Mouse (Mus musculus) stomach, postnatal 0 days (tissue): ENCODE measurements around the gene Cwh43. TPM values are rescaled to one million over a fixed set of nuclear protein-coding genes. Genes with fewer than 3 reads are reported as not detected.

Experiments
- ATAC-seq: fragments of 200-750 bp; cut with Nextera tagmentation; 2 replicates; pipeline ENCODE4 v1.8.0; 2017; ENCODE audit not compliant: low FRiP score, low TSS enrichment
- DNase-seq: peaks from one replicate; pipeline ENCODE4 v3.0.0-alpha.2; 2016; ENCODE audit warnings: low spot score
- H3K27ac ChIP-seq: fragments of 300-500 bp; sonication (generic); replicated peaks from 2 replicates; pipeline ENCODE4 v1.5.1; 2014; ENCODE audit warnings: mild to moderate bottlenecking, control low read depth
- H3K27me3 ChIP-seq: fragments of 300-500 bp; sonication (generic); 2 replicates; pipeline ENCODE4 v1.6.1; 2014; ENCODE audit warnings: low read length; ENCODE audit not compliant: control insufficient read depth, insufficient read depth
- H3K36me3 ChIP-seq: fragments of 300-500 bp; sonication (generic); 2 replicates; pipeline ENCODE4 v1.6.1; 2014; ENCODE audit warnings: low read length, mixed read lengths; ENCODE audit not compliant: control insufficient read depth, insufficient read depth
- H3K4me1 ChIP-seq: fragments of 300-500 bp; sonication (generic); replicated peaks from 2 replicates; pipeline ENCODE4 v1.6.1; 2014; ENCODE audit warnings: antibody characterized with exemption; ENCODE audit not compliant: control insufficient read depth, insufficient read depth
- H3K4me2 ChIP-seq: fragments of 300-500 bp; sonication (generic); replicated peaks from 2 replicates; pipeline ENCODE4 v1.6.1; 2014; ENCODE audit warnings: low read depth, mild to moderate bottlenecking, control low read depth, moderate library complexity
- H3K4me3 ChIP-seq: fragments of 300-500 bp; sonication (generic); 2 replicates; pipeline ENCODE4 v1.5.1; 2014; ENCODE audit warnings: low read depth, low read length, control low read depth
- H3K9ac ChIP-seq: fragments of 300-500 bp; sonication (generic); 2 replicates; pipeline ENCODE4 v1.6.1; 2014; ENCODE audit warnings: mild to moderate bottlenecking, low read length, control low read depth, mixed read lengths
- H3K9me3 ChIP-seq: fragments of 300-500 bp; sonication (generic); 2 replicates; pipeline ENCODE4 v1.6.1; 2016; ENCODE audit warnings: low read length; ENCODE audit not compliant: control insufficient read depth
- CTCF ChIP-seq: IDR thresholded peaks from 2 replicates; pipeline ENCODE4 v1.5.1; 2016; ENCODE audit warnings: antibody characterized with exemption, low read depth, mild to moderate bottlenecking, moderate library complexity
- EP300 ChIP-seq: optimal IDR thresholded peaks from 2 replicates; pipeline ENCODE3; 2016; ENCODE audit warnings: antibody characterized with exemption
- WGBS: fragments of 180-500 bp; shearing (Covaris S2); extraction: QIAGEN DNeasy Blood & Tissue Kit; methylation state at CpG from one replicate; pipeline ENCODE4 v1.1.7; 2014; 5-methylcytosine and 5-hydroxymethylcytosine counted together
- polyA plus RNA-seq: library from polyadenylated mRNA; unstranded; fragments of >200 nt; fragmentation: Nextera tagmentation; extraction: Ambion mirVana; gene quantifications from 2 replicates; pipeline ENCODE4 v1.2.1, GENCODE M21; 2015

Cwh43 gene
- polyA plus RNA-seq, 1 experiment from 2014 or later: 8.6 TPM

DNA sequence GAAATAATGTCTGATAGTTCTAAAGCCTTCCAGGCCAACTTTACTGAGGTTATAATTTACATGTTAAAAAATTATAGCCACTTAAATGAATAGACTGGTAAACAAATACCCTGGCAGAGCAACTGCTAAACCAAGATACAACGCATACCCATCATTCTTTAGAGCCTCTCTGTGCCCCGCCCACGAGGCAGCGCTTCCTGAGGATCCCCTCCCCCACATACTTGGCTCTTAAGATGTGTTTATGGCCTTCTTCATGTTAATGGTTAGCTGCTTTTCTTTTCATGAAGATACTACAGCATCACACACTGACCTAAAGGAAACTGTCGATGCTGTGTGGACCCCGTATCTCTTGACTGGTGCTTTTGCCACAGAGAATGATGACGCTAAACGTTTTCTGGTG, 92.7 kb downstream of the Cwh43 start:
- WGBS: 71% methylated on average over 8 of the region's 8 CpGs
- ATAC-seq: no peak
- TF ChIP-seq EP300 (no peak), CTCF (no peak)
- H3K27me3 ChIP-seq: no peaks in the 10 kb centered on the region
- no peak overlapping the region for H3K4me2 ChIP-seq
- H3K27ac ChIP-seq: no peak overlapping the region
- H3K9me3 ChIP-seq: no peaks in the 10 kb centered on the region
- no peak overlapping the region for H3K4me3 ChIP-seq
- no peaks in the 10 kb centered on the region for H3K4me1 ChIP-seq
- H3K9ac ChIP-seq: no peak overlapping the region
- DNase-seq: no peak
- H3K36me3 ChIP-seq: no peaks in the 10 kb centered on the region

DNA sequence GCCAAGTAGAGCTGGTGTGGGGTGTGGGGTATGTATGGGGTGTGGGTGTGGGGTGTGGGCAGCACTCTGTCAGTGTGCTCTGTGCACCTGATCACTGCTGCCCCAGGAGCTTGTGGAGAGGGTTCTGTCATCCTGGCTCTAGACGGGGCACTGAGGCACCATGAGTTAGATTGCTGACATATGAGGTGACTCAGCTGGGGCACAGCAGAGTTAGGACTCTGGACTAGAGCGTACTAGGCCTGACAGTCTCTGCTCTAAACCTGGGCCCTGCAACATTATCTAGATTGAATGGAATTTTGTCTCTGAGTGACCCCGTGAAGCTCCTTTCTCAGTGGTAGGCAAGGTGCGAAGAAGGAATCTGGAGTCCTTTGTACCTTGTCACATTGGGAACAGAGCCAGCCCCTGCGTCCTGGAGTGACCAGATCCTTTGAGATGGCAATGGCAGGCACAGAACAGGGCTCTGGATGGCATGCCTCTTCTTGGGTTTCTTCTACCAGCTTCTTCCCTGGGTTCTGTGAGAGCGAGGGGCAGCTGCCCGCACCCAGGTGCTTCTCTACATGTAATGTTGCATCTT, 95.1 kb downstream of the Cwh43 start:
- ATAC-seq: peak; percentile 65; the same call in 1 of the 2 replicates
- H3K9me3 ChIP-seq: no peaks in the 10 kb centered on the region
- H3K36me3 ChIP-seq: no peaks in the 10 kb centered on the region
- no peak overlapping the region for H3K27ac ChIP-seq
- no peak for DNase-seq
- H3K27me3 ChIP-seq: no peaks in the 10 kb centered on the region
- WGBS: 69% methylated on average over 7 of the region's 7 CpGs
- H3K4me3 ChIP-seq: no peak overlapping the region
- H3K9ac ChIP-seq: no peak overlapping the region
- no peak overlapping the region for H3K4me2 ChIP-seq
- no peaks in the 10 kb centered on the region for H3K4me1 ChIP-seq
- no peak for TF ChIP-seq EP300
- no peak for TF ChIP-seq CTCF

GRCm38 (mm10) chr5:73502422-73502821, 96.5 kb downstream of the Cwh43 start:
- Histone ChIP-seq H3K36me3 (no peaks in the 10 kb centered on the region), H3K4me3 (no peak overlapping the region), H3K27me3 (no peaks in the 10 kb centered on the region), H3K9ac (no peak overlapping the region), H3K27ac (no peak overlapping the region), H3K9me3 (no peaks in the 10 kb centered on the region), H3K4me2 (no peak overlapping the region), H3K4me1 (no peaks in the 10 kb centered on the region)
- DNase-seq (no peak), ATAC-seq (no peak)
- TF ChIP-seq CTCF (no peak), EP300 (no peak)
- WGBS: 85% methylated on average over 9 of the region's 9 CpGs

Other genes with a start within 250 kb of the Cwh43 start
- gene Fryl, start 149.5 kb upstream of the Cwh43 start, polyA plus RNA-seq: 20.8 TPM in 2 replicates
- gene Ociad1, start 113.3 kb upstream of the Cwh43 start, polyA plus RNA-seq: 169 and 190 TPM in 2 replicates
- gene Ociad2, start 65.0 kb upstream of the Cwh43 start, polyA plus RNA-seq: 162 and 173 TPM in 2 replicates
- gene Dcun1d4, start 74.9 kb downstream of the Cwh43 start, polyA plus RNA-seq: 10.6 and 10.8 TPM in 2 replicates
- 3.0 and 3.5 TPM in 2 replicates for gene Lrrc66, start 226.5 kb downstream of the Cwh43 start, polyA plus RNA-seq
- 12.4 and 12.7 TPM in 2 replicates for gene Sgcb, start 241.7 kb downstream of the Cwh43 start, polyA plus RNA-seq
- gene Spata18, start 245.3 kb downstream of the Cwh43 start, polyA plus RNA-seq: 0.19 TPM in 1 of 2 replicates, not detected in the other